Mouse (Mus musculus) embryonic fibroblast, embryonic 13.5 days (primary cell): Measurements from ENCODE around the gene 4930518I15Rik. TPM values are rescaled to one million over a fixed set of nuclear protein-coding genes. Genes with fewer than 3 reads are reported as not detected.
A peak's percentile ranks its signal among the peaks of the same experiment; 100 is the strongest.

Experiments
- H3K27ac ChIP-seq: 2 replicates; pipeline ENCODE4 v1.5.1; 2012; ENCODE audit warnings: low read length, control low read depth, inconsistent platforms; ENCODE audit not compliant: insufficient read depth
- H3K4me1 ChIP-seq: 2 replicates; pipeline ENCODE4 v1.6.1; 2011; ENCODE audit warnings: low read length; ENCODE audit not compliant: control insufficient read depth, insufficient read depth
- H3K4me3 ChIP-seq: 2 replicates; pipeline ENCODE4 v1.5.1; 2011; ENCODE audit warnings: mild to moderate bottlenecking, control low read depth, low read length; ENCODE audit not compliant: insufficient read depth
- CTCF ChIP-seq: IDR thresholded peaks from 2 replicates; pipeline ENCODE4 v1.5.1; 2011; ENCODE audit warnings: mild to moderate bottlenecking, control low read depth, low read length, moderate library complexity, borderline replicate concordance; ENCODE audit not compliant: insufficient read depth
- POLR2A ChIP-seq: IDR thresholded peaks from 2 replicates; pipeline ENCODE4 v1.6.1; 2011; ENCODE audit warnings: low read depth, mild to moderate bottlenecking, control low read depth, low read length, moderate library complexity
- polyA plus RNA-seq: library from polyadenylated mRNA; stranded (reverse); fragments of >200 nt; gene quantifications from 2 replicates; pipeline ENCODE4 v1.2.4, GENCODE M21; 2011; ENCODE audit warnings: low read depth; ENCODE audit not compliant: missing spikeins, insufficient read length

The 4930518I15Rik gene
- polyA plus RNA-seq, 1 experiment: 2.4 TPM

DNA sequence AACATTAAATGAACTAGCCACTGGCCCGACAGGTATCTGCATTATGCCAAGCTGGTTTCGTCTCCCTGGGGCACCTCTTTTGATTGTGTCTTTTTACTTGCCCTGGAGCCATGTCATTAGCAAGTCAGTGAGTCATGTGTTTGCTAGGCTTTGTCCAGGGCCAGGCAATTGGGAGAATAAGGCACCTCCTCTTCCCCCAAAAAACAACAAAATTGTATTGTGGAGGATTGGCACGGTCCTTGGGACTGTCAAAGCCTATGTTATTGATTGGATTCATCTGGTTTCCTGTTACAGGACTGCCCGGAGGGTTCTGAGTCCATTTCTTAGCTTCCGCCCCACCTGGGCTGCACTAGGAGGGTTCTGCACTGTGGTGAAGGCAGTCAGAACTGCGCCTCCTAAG is 10.1 kb downstream of the 4930518I15Rik start:
- H3K4me1 ChIP-seq: peaks cover 6% of the 10 kb centered on the region
- no peak overlapping the region for H3K27ac ChIP-seq
- TF ChIP-seq POLR2A (no peak), CTCF (no peak)

DNA sequence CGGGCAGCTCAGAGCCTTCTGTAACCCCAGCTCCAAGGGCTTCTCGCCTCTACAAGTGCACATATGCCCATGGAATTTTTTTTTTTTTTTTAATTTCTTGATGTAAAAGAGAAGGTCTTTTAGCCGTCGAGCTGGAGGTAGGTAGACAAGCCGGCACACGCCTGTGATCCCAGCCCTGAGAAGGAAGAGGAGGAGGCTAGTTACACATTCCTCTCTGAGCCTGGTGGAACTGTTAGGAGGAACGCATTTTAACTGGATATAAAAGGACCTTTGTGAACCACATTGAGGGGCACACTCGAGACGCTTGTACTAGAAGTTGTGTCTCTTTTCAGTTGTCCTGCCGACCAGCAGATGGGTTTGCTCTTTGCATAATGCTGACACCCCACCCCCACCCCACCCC is 13.0 kb downstream of the 4930518I15Rik start:
- TF ChIP-seq POLR2A (no peak), CTCF (no peak)
- Histone ChIP-seq H3K4me1 (peaks cover 12% of the 10 kb centered on the region), H3K27ac (no peak overlapping the region), H3K4me3 (no peak overlapping the region)

More for the DNA sequence above, 10.1 kb downstream of the 4930518I15Rik start:
- no peak overlapping the region for H3K4me3 ChIP-seq

DNA sequence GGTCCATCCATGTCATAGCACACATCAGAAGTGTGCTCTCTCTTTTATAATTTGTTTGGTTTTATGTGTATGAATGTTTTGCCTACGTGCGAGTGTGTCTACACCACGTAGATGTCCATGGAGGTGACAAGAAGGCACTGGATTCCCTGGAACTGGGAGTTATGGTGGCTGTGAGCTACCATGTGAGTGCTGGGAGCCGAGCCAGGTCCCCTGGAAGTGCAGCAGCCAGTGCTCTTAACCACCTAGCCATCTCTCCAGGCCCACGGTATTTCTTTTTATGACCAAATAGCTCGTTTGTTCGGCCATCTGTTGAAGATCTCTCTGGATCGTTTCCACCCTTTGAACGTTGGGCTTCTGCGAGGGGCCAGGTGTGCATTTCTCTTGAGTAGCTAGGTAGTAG is 14.4 kb downstream of the 4930518I15Rik start:
- Histone ChIP-seq H3K27ac (no peak overlapping the region), H3K4me3 (no peak overlapping the region), H3K4me1 (peaks cover 12% of the 10 kb centered on the region)
- TF ChIP-seq POLR2A (no peak), CTCF (no peak)

DNA sequence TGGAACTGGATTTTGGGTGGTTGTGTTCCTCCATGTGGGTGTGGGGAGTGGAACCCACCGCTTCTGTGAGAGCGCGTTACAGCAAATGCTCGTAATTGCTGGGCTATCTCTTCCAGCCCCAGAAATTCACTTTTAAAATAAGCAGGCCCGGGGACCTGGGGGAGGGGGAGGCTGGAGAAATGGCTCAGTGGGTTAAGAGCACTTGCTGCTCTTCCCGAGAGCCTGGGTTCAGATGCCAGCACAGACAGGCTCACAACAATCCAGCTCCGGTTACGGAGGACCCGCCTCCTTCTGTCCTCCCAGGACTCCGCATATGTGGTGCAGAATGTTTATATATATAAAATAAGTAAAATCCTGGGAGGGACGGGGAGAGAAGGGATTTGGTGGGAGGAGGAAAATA is 15.0 kb downstream of the 4930518I15Rik start:
- Histone ChIP-seq H3K4me3 (peak overlapping the region; percentile 72), H3K4me1 (peaks cover 12% of the 10 kb centered on the region), H3K27ac (no peak overlapping the region)
- TF ChIP-seq POLR2A (no peak), CTCF (no peak)

DNA sequence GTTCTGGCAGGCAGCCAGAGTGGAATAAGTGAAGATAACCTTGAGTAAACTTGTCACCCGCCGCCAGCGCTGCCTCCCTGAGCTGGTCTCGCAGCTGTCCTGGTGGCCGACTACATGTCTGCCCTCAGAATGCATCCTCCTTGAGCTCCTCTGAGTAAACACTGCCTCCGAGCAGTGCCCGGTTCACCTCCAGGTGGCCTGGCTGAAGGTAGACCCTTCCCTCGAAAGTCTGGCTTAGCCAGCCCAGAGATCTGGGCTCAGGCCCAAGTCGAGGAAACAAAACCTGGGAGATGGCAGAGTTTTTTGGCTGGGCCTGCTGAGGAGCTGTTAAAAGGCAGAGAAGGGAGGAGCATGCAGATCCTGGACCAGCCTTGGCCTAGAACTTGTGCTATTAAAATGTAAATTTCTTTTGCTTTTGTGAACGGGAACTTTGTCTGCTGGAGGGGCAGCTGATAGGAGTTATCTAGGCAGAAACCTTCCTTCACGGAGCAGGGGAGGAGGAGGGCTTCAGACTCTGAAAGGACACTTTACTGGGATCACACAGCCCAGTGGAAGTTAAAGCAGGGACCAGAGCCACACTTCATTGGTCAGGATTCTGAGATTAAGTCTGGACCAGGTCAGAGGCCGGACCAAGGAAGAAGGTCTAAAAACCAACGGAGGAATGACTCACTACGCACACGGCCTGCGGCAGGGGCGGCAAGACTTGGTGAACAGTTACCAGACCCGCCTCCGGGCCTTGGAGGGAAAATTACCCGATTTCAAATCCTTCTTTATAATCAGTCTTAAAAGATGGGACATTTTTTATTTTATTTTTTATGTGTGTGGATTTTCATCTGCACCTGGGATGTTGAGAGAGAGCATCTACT is 15.7 kb downstream of the 4930518I15Rik start:
- TF ChIP-seq CTCF (no peak), POLR2A (no peak)
- Histone ChIP-seq H3K27ac (peak overlapping the region; percentile 74), H3K4me3 (peak overlapping the region; percentile 72), H3K4me1 (peaks cover 12% of the 10 kb centered on the region)

DNA sequence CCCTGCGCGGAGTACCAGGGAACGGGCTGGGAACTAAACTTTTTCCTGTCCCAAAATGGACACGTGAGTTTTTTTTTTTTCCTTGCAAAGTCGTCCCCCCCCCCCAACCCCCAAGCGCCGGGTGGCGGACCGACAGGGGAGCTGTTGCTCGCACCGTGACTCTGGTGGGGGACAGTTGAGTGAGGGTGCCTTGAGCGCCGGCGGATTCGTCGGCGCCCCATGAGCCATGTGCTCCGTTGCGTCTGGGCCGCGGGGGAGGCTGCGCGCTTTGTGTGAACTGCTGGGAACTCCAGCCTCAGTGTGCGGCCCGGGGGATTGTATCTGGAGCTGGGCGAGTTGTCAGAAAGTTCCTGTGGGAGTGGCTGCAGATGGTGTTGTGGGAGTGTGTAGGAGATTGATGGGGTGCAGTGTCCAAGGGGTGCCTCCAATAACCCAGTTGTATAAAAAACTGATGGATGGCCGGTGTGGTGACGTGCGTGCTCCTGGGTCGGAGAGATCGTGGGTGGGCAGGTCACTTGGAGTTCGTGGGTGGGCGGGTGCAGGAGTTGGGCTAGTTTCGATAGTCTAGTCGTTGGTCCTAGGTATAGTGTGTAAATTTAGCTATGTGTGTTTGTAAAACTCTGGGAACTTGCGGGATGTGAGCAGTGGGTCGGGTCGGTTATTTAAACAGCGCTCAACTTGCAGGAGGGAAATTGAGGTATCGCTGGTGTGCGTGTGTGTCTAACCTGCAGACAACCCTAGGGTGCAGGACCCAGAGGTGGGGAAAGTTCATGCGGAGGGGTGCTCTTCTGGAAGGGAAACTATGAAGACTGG is 16.5 kb downstream of the 4930518I15Rik start:
- Histone ChIP-seq H3K4me1 (peaks cover 12% of the 10 kb centered on the region), H3K27ac (peak overlapping the region; percentile 38; the same call in 1 of the 2 replicates), H3K4me3 (peak overlapping the region; percentile 72)
- TF ChIP-seq CTCF (no peak), POLR2A (0 out of 2 replicates have a peak, but pooled peaks have one; percentile 47)

DNA sequence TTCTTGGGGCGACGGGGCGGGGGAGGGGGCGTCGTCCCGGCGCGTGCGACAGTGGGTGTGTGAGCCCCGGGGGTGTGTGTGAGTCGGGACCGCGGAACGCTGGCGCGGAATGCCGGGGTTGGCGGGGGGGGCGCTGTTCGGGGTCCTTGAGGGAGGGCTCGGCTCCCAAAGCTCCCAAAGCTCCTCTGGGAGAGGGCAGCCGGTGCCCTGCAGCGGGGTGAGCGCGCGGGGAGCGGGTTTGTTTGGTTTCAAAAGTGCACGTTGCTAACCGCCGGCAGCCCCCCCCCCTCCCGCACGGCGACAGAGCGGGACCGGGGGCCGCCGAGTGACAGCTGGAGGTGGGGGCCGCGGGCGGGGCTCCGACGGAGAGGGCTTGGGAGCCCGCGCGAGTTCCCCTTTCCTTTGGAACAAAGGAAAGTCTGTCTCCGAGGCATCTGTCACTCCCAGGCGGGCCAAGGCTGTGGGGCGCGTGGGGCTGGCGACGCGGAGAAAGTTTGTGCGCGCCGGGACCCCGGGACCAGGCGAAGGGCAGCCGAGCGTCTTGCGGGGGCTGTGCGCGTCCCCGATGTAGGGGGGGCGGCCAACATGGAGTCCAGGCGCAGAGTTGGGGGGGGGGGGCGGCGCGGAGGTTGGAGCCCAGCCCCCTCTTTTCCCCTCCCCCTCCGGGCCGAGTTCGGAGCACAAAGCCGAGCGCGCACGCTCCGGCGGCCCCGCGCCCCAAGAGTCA is 17.3 kb downstream of the 4930518I15Rik start:
- H3K4me1 ChIP-seq: peaks cover 12% of the 10 kb centered on the region
- H3K27ac ChIP-seq: no peak overlapping the region
- peak overlapping the region; percentile 72 for H3K4me3 ChIP-seq
- TF ChIP-seq CTCF: no peak
- TF ChIP-seq POLR2A: no peak

DNA sequence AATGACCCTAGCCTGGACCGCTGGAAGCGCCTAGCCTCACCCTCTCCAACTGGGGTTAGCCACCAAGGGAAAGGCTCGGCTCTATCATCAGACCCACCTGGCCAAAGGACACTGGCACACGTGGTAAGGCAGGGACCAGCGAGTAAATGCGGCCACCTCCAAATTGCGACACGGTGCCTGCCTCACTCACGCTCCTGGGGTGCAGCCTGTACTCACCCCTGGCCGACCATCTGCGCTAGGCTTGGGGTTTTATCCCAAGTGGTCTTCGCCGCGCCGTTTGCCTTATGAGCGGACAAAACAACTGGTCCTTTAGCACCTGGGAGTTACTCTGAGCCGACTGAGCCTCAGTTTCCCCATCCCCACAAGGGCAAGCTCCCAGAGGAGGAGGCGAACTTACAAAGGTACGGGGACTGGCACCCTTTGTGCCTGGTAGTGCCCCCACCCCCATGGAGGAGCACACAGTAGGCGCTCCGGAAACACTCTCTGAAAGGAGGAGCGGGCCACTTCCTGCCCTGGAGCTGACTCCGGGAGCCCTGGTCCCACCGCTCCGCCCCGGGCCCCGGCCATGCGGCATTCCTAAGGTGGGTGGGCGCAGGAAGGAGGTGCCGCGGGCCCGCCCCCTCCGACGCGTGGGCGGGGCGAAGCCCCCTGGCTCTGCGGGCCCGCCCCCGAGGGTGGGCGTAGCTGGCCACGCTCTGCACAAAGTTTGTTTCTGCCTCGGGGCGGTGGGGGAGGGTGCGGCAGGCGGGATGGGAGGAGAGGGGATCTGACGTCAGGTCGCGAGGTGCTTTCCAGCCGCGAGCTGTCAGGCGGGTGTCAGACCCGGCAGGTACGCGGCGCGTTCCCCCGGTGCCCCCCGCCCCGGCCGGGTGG is 18.2 kb downstream of the 4930518I15Rik start, which contains the start of gene Tgif2:
Gene Tgif2 (plus strand): TSS at position 689 of the 873 bp plus-strand sequence.
- peak; percentile 57; the same call in 1 of the 2 replicates for TF ChIP-seq POLR2A
- no peak for TF ChIP-seq CTCF
- H3K4me1 ChIP-seq: peaks cover 12% of the 10 kb centered on the region
- peak within 1 kb of the TSS; percentile 59 for H3K27ac ChIP-seq
- H3K4me3 ChIP-seq: peak within 1 kb of the TSS; percentile 72

DNA sequence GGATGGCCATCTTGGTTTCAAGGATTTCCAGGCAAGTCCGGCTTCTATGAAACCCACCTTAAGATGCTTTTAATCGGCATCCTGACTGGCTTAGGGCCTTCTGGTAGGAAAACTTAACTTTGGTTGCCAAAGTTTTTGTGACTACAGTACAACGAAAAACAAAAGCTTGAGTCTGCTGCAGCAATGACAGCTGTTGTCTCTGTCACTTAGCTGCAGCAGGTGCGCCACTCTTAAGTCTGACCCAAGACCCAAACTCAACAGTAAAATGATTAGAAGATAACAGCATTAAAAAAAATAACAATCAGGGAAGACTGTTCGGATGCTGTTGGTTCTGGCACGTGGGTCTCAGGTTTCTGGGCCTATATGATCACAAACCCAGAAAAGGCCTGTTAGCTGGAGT is 18.9 kb downstream of the 4930518I15Rik start:
- peaks cover 12% of the 10 kb centered on the region for H3K4me1 ChIP-seq
- TF ChIP-seq CTCF (no peak), POLR2A (no peak)
- peak overlapping the region; percentile 72 for H3K4me3 ChIP-seq
- H3K27ac ChIP-seq: no peak overlapping the region
